Mouse (Mus musculus): ENCODE data around the gene Pdgfra.

GRCm38 (mm10) chr5:75152791-75153625 is 916 bp downstream of the Pdgfra start:
- TF ChIP-seq CTCF (IDR thresholded peaks at IDR 0.05; ENCODE audit: low read depth, low read length), result no peak
- TF ChIP-seq POLR2A (IDR thresholded peaks at IDR 0.05; ENCODE audit: extremely low read depth, insufficient read depth, low read length), result no peak

Data from liver, adult 2 months (tissue).